Mouse (Mus musculus) E14TG2a.4 (cell line): ENCODE measurements around the gene Bcas3.

ENCODE experiments used
- CTCF ChIP-seq: conservative IDR thresholded peaks from 2 replicates; pipeline ENCODE4 v1.5.1; 2014; ENCODE audit warnings: low read length
- NANOG ChIP-seq: IDR thresholded peaks from 2 replicates; pipeline ENCODE4 v1.6.1; 2014; ENCODE audit warnings: borderline replicate concordance, low read length, mixed read lengths
- POU5F1 ChIP-seq: IDR thresholded peaks from 2 replicates; pipeline ENCODE4 v1.6.1; 2014; ENCODE audit warnings: low read length, borderline replicate concordance

DNA sequence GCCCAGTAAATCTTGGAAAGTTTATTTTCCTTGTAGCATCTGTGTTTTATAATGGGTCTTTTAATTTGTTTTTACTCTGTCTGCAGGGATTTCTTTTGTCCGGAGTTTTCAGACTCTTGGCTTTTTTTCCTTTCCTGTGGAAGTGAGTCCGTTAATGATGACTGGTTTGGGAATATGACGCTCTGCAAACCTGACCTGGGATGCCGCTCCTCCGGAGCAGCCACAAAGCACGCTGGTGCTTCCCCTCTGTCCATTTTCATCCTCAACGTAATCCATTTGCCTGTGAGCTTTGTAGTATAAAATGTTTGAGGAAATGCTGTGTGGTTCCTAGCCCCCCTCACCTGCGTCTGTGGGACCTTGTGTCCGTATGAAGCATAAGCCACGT is 172.5 kb downstream of the Bcas3 start:
- TF ChIP-seq CTCF = no peak
- no peak for TF ChIP-seq POU5F1
- TF ChIP-seq NANOG = no peak
